Mouse (Mus musculus) ovary, postnatal 10 days (tissue): Measurements from ENCODE around the gene Scd1.
A peak's percentile ranks its signal among the peaks of the same experiment; 100 is the strongest.

Source experiments
- DNase-seq: peaks from one replicate; pipeline ENCODE4 v3.0.0; 2022; ENCODE audit warnings: low spot score

Scd1 gene

GRCm38 (mm10) chr19:44363529-44363928, 44.1 kb downstream of the Scd1 start:
- peak; percentile 14 for DNase-seq

- no peak for DNase-seq
Observed at GRCm38 (mm10) chr19:44358700-44359099, 49.0 kb downstream of the Scd1 start.

GRCm38 (mm10) chr19:44351756-44352155, 55.9 kb downstream of the Scd1 start:
- no peak for DNase-seq

- DNase-seq, result no peak
Observed at GRCm38 (mm10) chr19:44349689-44350088, 58.0 kb downstream of the Scd1 start.
